Mouse (Mus musculus): Measurements from ENCODE around the gene Rnf208.

DNA sequence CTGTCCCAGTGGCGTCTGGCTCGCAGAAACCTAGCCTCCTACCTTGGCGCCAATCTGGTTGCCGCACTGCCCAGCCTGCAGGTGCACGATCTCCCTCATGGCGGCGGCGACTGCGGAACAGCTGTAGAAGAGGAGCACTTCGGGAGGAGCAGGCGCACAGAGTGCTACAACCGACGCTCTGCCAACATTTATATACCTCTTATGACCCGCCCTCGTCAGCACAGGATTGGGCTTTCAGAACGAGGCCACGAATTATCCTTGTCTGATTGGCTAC, 17.6 kb upstream of the Rnf208 start, which contains the start of gene Tubb4b:
- peak; percentile 17; the same call in 1 of the 2 replicates for TF ChIP-seq CTCF (IDR thresholded peaks at IDR 0.05; ENCODE audit: borderline replicate concordance, insufficient read depth, low read depth, low read length)
- TF ChIP-seq POLR2A (IDR thresholded peaks at IDR 0.05; ENCODE audit: borderline replicate concordance, insufficient read depth, low read length): peak; percentile 99

Measured in cerebellum, adult 2 months (tissue).